Mouse (Mus musculus): ENCODE data around the gene Serpina3k.
"Not testable (repeated sequence)": the region's sequence is repeated elsewhere in the genome, so short reads cannot be mapped to it uniquely, and the experiment has no call there.

The Serpina3k gene

DNA sequence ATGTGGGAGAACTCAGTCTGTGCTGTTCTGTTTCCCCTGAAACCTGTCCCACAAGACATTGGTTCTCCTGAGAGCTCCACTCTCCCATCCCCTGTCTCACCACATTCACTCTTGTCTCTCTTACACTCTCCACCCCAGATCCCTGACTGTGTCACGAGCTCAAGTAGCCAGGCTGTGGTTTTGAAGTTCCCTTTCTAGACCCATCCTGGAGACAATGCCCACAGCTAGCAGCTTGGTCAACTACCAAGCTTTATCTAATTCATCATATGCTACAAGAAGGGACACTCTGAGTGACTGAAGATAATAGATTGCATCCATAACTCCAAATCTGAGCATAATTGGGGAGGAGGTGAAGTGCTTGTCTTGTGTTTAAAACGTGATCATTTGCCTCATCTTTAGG is 52.8 kb downstream of the Serpina3k start:
- not testable (repeated sequence) for DNase-seq

Data from kidney, postnatal 25 days (tissue).